Mouse (Mus musculus) midbrain, embryonic 10.5 days (tissue): ENCODE data around the gene 1700019A02Rik. TPM values are rescaled to one million over a fixed set of nuclear protein-coding genes. Genes with fewer than 3 reads are reported as not detected.

Source experiments
- DNase-seq: peaks from one replicate; pipeline ENCODE4 v3.0.0-alpha.2; 2017; ENCODE audit warnings: low spot score
- H3K27ac ChIP-seq: fragments of 300-500 bp; sonication (generic); replicated peaks from 2 replicates; pipeline ENCODE4 v1.5.1; 2016; ENCODE audit warnings: mild to moderate bottlenecking
- H3K27me3 ChIP-seq: fragments of 300-500 bp; sonication (generic); 2 replicates; pipeline ENCODE4 v1.6.1; 2016; ENCODE audit warnings: low read depth, mild to moderate bottlenecking; ENCODE audit not compliant: poor library complexity, severe bottlenecking
- H3K36me3 ChIP-seq: fragments of 300-500 bp; sonication (generic); 2 replicates; pipeline ENCODE4 v1.6.1; 2016; ENCODE audit warnings: mild to moderate bottlenecking, moderate library complexity
- H3K4me1 ChIP-seq: fragments of 300-500 bp; sonication (generic); 2 replicates; pipeline ENCODE4 v1.6.1; 2016
- H3K4me3 ChIP-seq: fragments of 300-500 bp; sonication (generic); 2 replicates; pipeline ENCODE4 v1.5.1; 2016; ENCODE audit warnings: mild to moderate bottlenecking, moderate library complexity
- H3K9me3 ChIP-seq: fragments of 300-500 bp; sonication (generic); replicated peaks from 2 replicates; pipeline ENCODE4 v1.6.1; 2016; ENCODE audit warnings: mild to moderate bottlenecking
- WGBS: fragments of 180-500 bp; shearing (Covaris S2); methylation state at CpG from one replicate; pipeline ENCODE4 v1.1.7; 2016; 5-methylcytosine and 5-hydroxymethylcytosine counted together
- polyA plus RNA-seq: library from polyadenylated mRNA; unstranded; fragments of >200 nt; fragmentation: Nextera tagmentation; extraction: Ambion mirVana; gene quantifications from 2 replicates; pipeline ENCODE4 v1.2.1, GENCODE M21; 2016

The 1700019A02Rik gene
- not detected in 2 replicates for polyA plus RNA-seq

- Histone ChIP-seq H3K9me3 (no peaks in the 10 kb centered on the region), H3K4me1 (no peaks in the 10 kb centered on the region), H3K36me3 (peaks cover 20% of the 10 kb centered on the region), H3K4me3 (no peak within 1 kb of the TSS), H3K27me3 (no peaks in the 10 kb centered on the region), H3K27ac (no peak within 1 kb of the TSS)
- WGBS, result 94% methylated on average over 8 of the region's 8 CpGs
- no peak for DNase-seq
Measured at GRCm38 (mm10) chr1:53187536-53187935, at the start of gene 1700019A02Rik. TSS of gene 1700019A02Rik (minus strand) at chr1:53187636.

GRCm38 (mm10) chr1:53226063-53226462 lies 38.6 kb upstream of the 1700019A02Rik start:
- WGBS, result 41% methylated on average over 1 of the region's 1 CpGs
- H3K4me3 ChIP-seq, result no peak overlapping the region
- peaks cover 27% of the 10 kb centered on the region for H3K36me3 ChIP-seq
- H3K27me3 ChIP-seq, result no peaks in the 10 kb centered on the region
- H3K4me1 ChIP-seq, result no peaks in the 10 kb centered on the region
- no peak for DNase-seq
- H3K9me3 ChIP-seq, result 0 out of 2 replicates have a peak, but pooled peaks cover 3% of the 10 kb centered on the region
- no peak overlapping the region for H3K27ac ChIP-seq

- no peak overlapping the region for H3K4me3 ChIP-seq
- H3K4me1 ChIP-seq, result no peaks in the 10 kb centered on the region
- H3K27me3 ChIP-seq, result no peaks in the 10 kb centered on the region
- H3K27ac ChIP-seq, result no peak overlapping the region
- 0 out of 2 replicates have a peak, but pooled peaks cover 3% of the 10 kb centered on the region for H3K9me3 ChIP-seq
- no peak for DNase-seq
- peaks cover 22% of the 10 kb centered on the region for H3K36me3 ChIP-seq
- 92% methylated on average over 3 of the region's 3 CpGs for WGBS
Measured at GRCm38 (mm10) chr1:53225616-53226015, 38.2 kb upstream of the 1700019A02Rik start.

DNA sequence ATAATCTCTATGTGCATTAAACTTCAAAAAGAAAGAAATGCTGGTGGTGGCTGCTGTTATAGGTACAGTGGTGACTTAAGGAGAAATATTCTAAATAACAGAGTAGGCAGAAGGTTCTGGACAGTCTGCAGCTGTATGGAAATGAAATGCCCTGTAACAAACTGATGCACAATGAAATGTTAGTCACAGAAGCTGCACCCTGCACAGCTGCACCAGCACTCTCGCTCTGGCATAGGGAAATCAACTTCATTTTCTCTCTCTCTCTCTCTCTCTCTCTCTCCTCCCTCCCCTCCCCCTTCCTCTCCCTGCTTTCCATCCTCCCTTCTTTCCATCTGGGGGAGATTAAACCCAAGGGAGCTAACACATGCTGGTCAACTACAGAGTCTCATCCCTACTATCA lies 37.3 kb upstream of the 1700019A02Rik start:
- Histone ChIP-seq H3K27me3 (no peaks in the 10 kb centered on the region), H3K4me1 (no peaks in the 10 kb centered on the region), H3K36me3 (peaks cover 15% of the 10 kb centered on the region), H3K4me3 (no peak overlapping the region), H3K27ac (no peak overlapping the region), H3K9me3 (0 out of 2 replicates have a peak, but pooled peaks cover 3% of the 10 kb centered on the region)
- WGBS, result 95% methylated on average over 1 of the region's 1 CpGs
- no peak for DNase-seq

DNA sequence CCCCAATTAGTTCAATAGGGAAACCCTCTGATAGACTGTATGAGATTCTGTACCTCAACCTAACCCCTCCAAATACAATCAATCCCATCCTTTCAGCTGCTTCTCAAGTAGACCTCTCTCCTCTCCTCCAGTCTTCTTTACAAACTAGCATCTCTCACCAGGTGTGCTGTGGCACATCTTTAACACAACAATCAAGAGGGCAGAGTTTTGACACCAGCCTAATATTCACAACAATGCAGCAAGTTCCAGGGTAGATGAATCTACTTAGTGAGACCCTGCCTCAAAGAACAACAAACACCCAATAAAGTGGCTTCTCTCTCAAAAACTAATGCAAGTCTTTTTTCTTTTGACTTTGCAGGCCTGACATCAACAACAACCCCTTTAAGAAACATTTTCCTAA lies 22.7 kb upstream of the 1700019A02Rik start:
- no peaks in the 10 kb centered on the region for H3K4me1 ChIP-seq
- DNase-seq, result no peak
- H3K27ac ChIP-seq, result no peak overlapping the region
- H3K36me3 ChIP-seq, result peaks cover 18% of the 10 kb centered on the region; the same call in 1 of the 2 replicates
- H3K4me3 ChIP-seq, result no peak overlapping the region
- H3K27me3 ChIP-seq, result no peaks in the 10 kb centered on the region
- no peaks in the 10 kb centered on the region for H3K9me3 ChIP-seq

- no peaks in the 10 kb centered on the region for H3K9me3 ChIP-seq
- no peak overlapping the region for H3K27ac ChIP-seq
- no peak for DNase-seq
- H3K4me3 ChIP-seq, result no peak overlapping the region
- 91% methylated on average over 2 of the region's 2 CpGs for WGBS
- peaks cover 8% of the 10 kb centered on the region; the same call in 1 of the 2 replicates for H3K36me3 ChIP-seq
- no peaks in the 10 kb centered on the region for H3K4me1 ChIP-seq
- no peaks in the 10 kb centered on the region for H3K27me3 ChIP-seq
Measured at GRCm38 (mm10) chr1:53203902-53204301, 16.5 kb upstream of the 1700019A02Rik start.

DNA sequence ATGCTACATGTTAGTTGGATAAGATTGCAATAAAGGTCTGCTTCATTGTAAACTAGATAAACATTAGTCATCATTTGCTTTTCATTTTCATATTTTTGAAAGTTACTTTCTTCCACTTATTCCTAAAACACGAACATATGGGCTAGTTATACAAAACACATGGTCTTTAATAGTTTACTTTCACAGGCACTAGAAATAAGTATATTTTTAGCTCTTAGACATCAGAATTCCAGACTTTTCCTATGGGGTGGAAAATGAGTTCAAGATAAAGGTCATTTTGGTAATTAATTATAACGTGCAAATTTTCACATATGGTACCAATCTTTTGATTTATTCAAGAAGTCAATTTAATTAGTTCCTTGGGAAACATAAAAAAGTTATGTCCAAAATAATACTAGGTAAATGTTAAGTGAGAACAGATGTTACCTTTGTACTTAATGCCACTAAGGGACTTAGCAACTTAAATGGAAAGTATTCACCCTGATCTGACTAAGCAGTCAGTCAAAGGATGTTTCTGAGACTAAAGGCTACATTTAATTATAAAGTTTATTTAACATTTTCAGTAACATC lies 14.3 kb upstream of the 1700019A02Rik start:
- no peaks in the 10 kb centered on the region for H3K9me3 ChIP-seq
- WGBS, result 85% methylated on average over 2 of the region's 2 CpGs
- no peaks in the 10 kb centered on the region for H3K4me1 ChIP-seq
- H3K27ac ChIP-seq, result no peak overlapping the region
- peaks cover 8% of the 10 kb centered on the region; the same call in 1 of the 2 replicates for H3K36me3 ChIP-seq
- DNase-seq, result no peak
- H3K27me3 ChIP-seq, result no peaks in the 10 kb centered on the region
- H3K4me3 ChIP-seq, result no peak overlapping the region

DNA sequence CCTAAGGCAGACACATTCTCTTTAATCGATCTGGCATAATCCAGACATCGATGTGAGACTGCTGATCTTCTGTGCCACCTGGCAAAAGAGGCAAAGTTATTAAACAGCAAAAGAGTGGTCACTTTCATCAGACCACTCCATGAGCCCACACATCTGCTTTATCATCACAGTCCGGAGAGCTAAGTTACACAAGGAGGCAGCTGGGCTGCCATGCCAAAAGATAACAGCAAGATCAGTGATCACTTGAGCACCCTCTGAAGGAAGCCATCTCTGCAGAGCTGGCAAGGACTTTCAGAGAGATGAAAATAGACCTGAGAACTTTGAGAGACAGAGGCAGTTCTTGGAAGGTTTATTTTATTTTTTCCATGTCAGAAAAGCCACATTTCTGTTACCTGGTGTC lies 7.1 kb upstream of the 1700019A02Rik start:
- H3K36me3 ChIP-seq, result peaks cover 19% of the 10 kb centered on the region

GRCm38 (mm10) chr1:53191234-53191633 lies 3.8 kb upstream of the 1700019A02Rik start:
- peaks cover 29% of the 10 kb centered on the region for H3K36me3 ChIP-seq
- DNase-seq, result peak; percentile 16
- H3K27ac ChIP-seq, result no peak overlapping the region
- H3K4me1 ChIP-seq, result no peaks in the 10 kb centered on the region
- 40% methylated on average over 3 of the region's 3 CpGs for WGBS
- no peak overlapping the region for H3K4me3 ChIP-seq
- no peaks in the 10 kb centered on the region for H3K9me3 ChIP-seq
- H3K27me3 ChIP-seq, result no peaks in the 10 kb centered on the region

More for the DNA sequence above, 7.1 kb upstream of the 1700019A02Rik start:
- DNase-seq, result no peak
- Histone ChIP-seq H3K4me3 (no peak overlapping the region), H3K4me1 (no peaks in the 10 kb centered on the region), H3K9me3 (no peaks in the 10 kb centered on the region), H3K27ac (no peak overlapping the region), H3K27me3 (no peaks in the 10 kb centered on the region)
- WGBS, result 95% methylated on average over 3 of the region's 3 CpGs

GRCm38 (mm10) chr1:53189620-53190019 lies 2.2 kb upstream of the 1700019A02Rik start:
- Histone ChIP-seq H3K9me3 (no peaks in the 10 kb centered on the region), H3K4me1 (no peaks in the 10 kb centered on the region), H3K27me3 (no peaks in the 10 kb centered on the region), H3K4me3 (no peak overlapping the region), H3K27ac (no peak overlapping the region), H3K36me3 (peaks cover 29% of the 10 kb centered on the region)
- 71% methylated on average over 3 of the region's 3 CpGs for WGBS
- no peak for DNase-seq

- Histone ChIP-seq H3K27ac (no peak overlapping the region), H3K9me3 (no peaks in the 10 kb centered on the region), H3K36me3 (peaks cover 10% of the 10 kb centered on the region), H3K4me3 (no peak overlapping the region), H3K27me3 (no peaks in the 10 kb centered on the region), H3K4me1 (no peaks in the 10 kb centered on the region)
- DNase-seq, result no peak
- 95% methylated on average over 3 of the region's 3 CpGs for WGBS
Measured at GRCm38 (mm10) chr1:53186301-53186700, 1.1 kb downstream of the 1700019A02Rik start.

DNA sequence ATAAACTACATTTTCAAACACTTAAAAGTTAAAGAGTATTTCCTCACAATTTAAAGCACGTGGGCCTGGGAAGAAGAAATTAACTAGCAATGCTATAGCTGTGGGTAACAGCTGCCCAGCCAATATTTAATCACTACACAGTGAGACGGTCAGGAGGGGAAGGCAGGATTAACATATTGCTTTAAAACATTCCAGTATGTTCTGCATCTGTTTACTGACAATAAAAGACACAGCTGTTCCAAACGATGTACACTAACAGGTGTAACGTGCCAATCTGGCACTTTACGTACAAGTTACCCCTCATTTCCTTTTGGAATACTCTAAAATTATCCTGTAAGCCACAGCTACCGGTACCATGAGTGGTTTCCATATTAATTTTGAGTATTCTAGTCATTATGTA lies 29.7 kb downstream of the 1700019A02Rik start:
- H3K4me3 ChIP-seq, result no peak overlapping the region
- no peaks in the 10 kb centered on the region for H3K4me1 ChIP-seq
- H3K27me3 ChIP-seq, result no peaks in the 10 kb centered on the region
- WGBS, result 92% methylated on average over 6 of the region's 6 CpGs
- no peak for DNase-seq
- H3K9me3 ChIP-seq, result no peaks in the 10 kb centered on the region
- H3K36me3 ChIP-seq, result no peaks in the 10 kb centered on the region
- no peak overlapping the region for H3K27ac ChIP-seq

GRCm38 (mm10) chr1:53123066-53123465 lies 64.4 kb downstream of the 1700019A02Rik start:
- H3K4me3 ChIP-seq, result no peak overlapping the region
- 69% methylated on average over 2 of the region's 2 CpGs for WGBS
- H3K9me3 ChIP-seq, result no peaks in the 10 kb centered on the region
- no peak overlapping the region for H3K27ac ChIP-seq
- no peaks in the 10 kb centered on the region for H3K36me3 ChIP-seq
- no peaks in the 10 kb centered on the region for H3K4me1 ChIP-seq
- no peaks in the 10 kb centered on the region for H3K27me3 ChIP-seq
- DNase-seq, result no peak
